Mouse (Mus musculus) CH12.LX (cell line): ENCODE measurements around the gene Ubtd2. TPM values are rescaled to one million over a fixed set of nuclear protein-coding genes. Genes with fewer than 3 reads are reported as not detected.

Source experiments
- DNase-seq: peaks from one replicate; pipeline ENCODE4 v3.0.0-alpha.2; 2013; ENCODE audit errors: extremely low read depth
- H3K27ac ChIP-seq: 2 replicates; pipeline ENCODE4 v1.5.1; 2012; ENCODE audit warnings: low read depth, mild to moderate bottlenecking, control low read depth, moderate library complexity; ENCODE audit not compliant: insufficient read depth
- H3K27me3 ChIP-seq: replicated peaks from 2 replicates; pipeline ENCODE3; 2012; ENCODE audit warnings: inconsistent platforms
- H3K36me3 ChIP-seq, 2 experiments: replicated peaks in 1 of 2; 2 replicates each; pipeline versions ENCODE3 to v1.6.1; 2012; ENCODE audit warnings: inconsistent platforms in 1 of 2, low read length in 1 of 2, mild to moderate bottlenecking in 1 of 2, mixed read lengths in 1 of 2, moderate library complexity in 1 of 2; ENCODE audit not compliant: control insufficient read depth in 1 of 2, insufficient read depth in 1 of 2
- H3K4me1 ChIP-seq, 2 experiments: 2 replicates each; pipeline ENCODE4 v1.6.1; 2012; ENCODE audit warnings: inconsistent platforms in 1 of 2, moderate library complexity in 1 of 2; ENCODE audit not compliant: insufficient read depth in 2 of 2, control insufficient read depth in 1 of 2
- H3K4me2 ChIP-seq: 2 replicates; pipeline ENCODE4 v1.6.1; 2012; ENCODE audit warnings: low read depth, mild to moderate bottlenecking, control low read depth; ENCODE audit not compliant: poor library complexity, insufficient read depth, severe bottlenecking
- H3K4me3 ChIP-seq, 3 experiments: fragments of 150-350 bp in 1 of 3; sonication (generic) in 1 of 3; replicated peaks in 1 of 3; 2 replicates each; pipeline versions ENCODE3 to v1.5.1; 2011 to 2012; ENCODE audit warnings: low read depth in 2 of 3, low read length in 2 of 3, mild to moderate bottlenecking in 2 of 3, moderate library complexity in 2 of 3, control low read depth in 1 of 3, improper control_type of control experiment in 1 of 3, inconsistent platforms in 1 of 3, mixed read lengths in 1 of 3; ENCODE audit not compliant: poor library complexity in 1 of 3
- H3K79me2 ChIP-seq: replicated peaks from 2 replicates; pipeline ENCODE4 v1.6.1; 2012; ENCODE audit warnings: mild to moderate bottlenecking, moderate library complexity; ENCODE audit not compliant: control insufficient read depth, poor library complexity, insufficient read depth, severe bottlenecking; ENCODE audit errors: extremely low read depth
- H3K9ac ChIP-seq: 2 replicates; pipeline ENCODE4 v1.6.1; 2012; ENCODE audit warnings: low read depth, mild to moderate bottlenecking, control low read depth, moderate library complexity; ENCODE audit not compliant: insufficient read depth
- H3K9me3 ChIP-seq: replicated peaks from 2 replicates; pipeline ENCODE3; 2012; ENCODE audit warnings: low read length, inconsistent platforms, mixed read lengths
- BHLHE40 ChIP-seq: IDR thresholded peaks from 2 replicates; pipeline ENCODE4 v1.6.1; 2011; ENCODE audit warnings: mild to moderate bottlenecking, low read depth, low read length, improper control_type of control experiment
- EP300 ChIP-seq: IDR thresholded peaks from 2 replicates; pipeline ENCODE4 v1.6.1; 2011; ENCODE audit warnings: low read length, improper control_type of control experiment
- ETS1 ChIP-seq: conservative IDR thresholded peaks from 2 replicates; pipeline ENCODE4 v1.6.1; 2012; ENCODE audit warnings: low read depth, mild to moderate bottlenecking, inconsistent platforms, low read length, improper control_type of control experiment, moderate library complexity
- IRF4 ChIP-seq: IDR thresholded peaks from 2 replicates; pipeline ENCODE4 v1.6.1; 2014; ENCODE audit warnings: low read depth, mild to moderate bottlenecking, inconsistent platforms, low read length, improper control_type of control experiment
- JUN ChIP-seq: IDR thresholded peaks from 2 replicates; pipeline ENCODE4 v1.6.1; 2011; ENCODE audit warnings: low read depth, mild to moderate bottlenecking, low read length, improper control_type of control experiment, moderate library complexity; ENCODE audit not compliant: insufficient read depth
- MAX ChIP-seq: IDR thresholded peaks from 2 replicates; pipeline ENCODE4 v1.6.1; 2011; ENCODE audit warnings: low read length, improper control_type of control experiment
- POLR2AphosphoS2 ChIP-seq: IDR thresholded peaks from 2 replicates; pipeline ENCODE4 v1.6.1; 2011; ENCODE audit warnings: low read depth, low read length, improper control_type of control experiment
- SIN3A ChIP-seq: IDR thresholded peaks from 2 replicates; pipeline ENCODE4 v1.6.1; 2012; ENCODE audit warnings: low read length, improper control_type of control experiment, inconsistent platforms
- SMC3 ChIP-seq: IDR thresholded peaks from 2 replicates; pipeline ENCODE4 v1.6.1; 2011; ENCODE audit warnings: low read depth, low read length, improper control_type of control experiment
- TBP ChIP-seq: conservative IDR thresholded peaks from 2 replicates; pipeline ENCODE4 v1.6.1; 2011; ENCODE audit warnings: low read depth, low read length, improper control_type of control experiment
- TCF12 ChIP-seq: IDR thresholded peaks from 2 replicates; pipeline ENCODE4 v1.6.1; 2014; ENCODE audit warnings: low read depth, mild to moderate bottlenecking, inconsistent platforms, low read length, improper control_type of control experiment
- UBTF ChIP-seq: IDR thresholded peaks from 2 replicates; pipeline ENCODE4 v1.6.1; 2012; ENCODE audit warnings: low read depth, mild to moderate bottlenecking, inconsistent platforms, low read length, improper control_type of control experiment, moderate library complexity
- USF1 ChIP-seq: IDR thresholded peaks from 2 replicates; pipeline ENCODE4 v1.6.1; 2014; ENCODE audit warnings: low read depth, mild to moderate bottlenecking, inconsistent platforms, low read length, improper control_type of control experiment
- ZKSCAN1 ChIP-seq: IDR thresholded peaks from 2 replicates; pipeline ENCODE4 v1.6.1; 2012; ENCODE audit warnings: low read depth, inconsistent platforms, low read length, improper control_type of control experiment, borderline replicate concordance
- dilution Hi-C: fragments of 300-500 bp; cut with MboI; formaldehyde crosslinking; loops from 2 replicates; pipeline ENCODE4 v1.14.3; 2020; ENCODE audit warnings: low sequenced_read_pairs; ENCODE audit not compliant: extremely low pct_unique_long_range_greater_than_20kb, extremely low pct_ligation_motif_present
- in situ Hi-C: fragments of 300-500 bp; cut with MboI; formaldehyde crosslinking; loops from 3 replicates; pipeline ENCODE4 v1.14.3; 2019; ENCODE audit warnings: low sequenced_read_pairs, low pct_ligation_motif_present, low pct_unique_long_range_greater_than_20kb, mixed read lengths
- polyA plus RNA-seq: library from polyadenylated mRNA; unstranded; fragments of >175 nt; gene quantifications from 2 replicates; pipeline ENCODE4 v1.2.1, GENCODE M21; 2012; ENCODE audit warnings: low read depth; ENCODE audit not compliant: insufficient read length
- total RNA-seq, 2 experiments: library from RNA; depleted of rRNA; stranded (reverse); fragments of 300-350 nt in 1 of 2; fragments of >200 nt in 1 of 2; gene quantifications; 2 replicates each; pipeline ENCODE4 v1.2.3; 2012 to 2014

Ubtd2 gene
- total and polyA plus RNA-seq, 3 experiments, result 10.3 to 18.2 (median 17.8) TPM

- Histone ChIP-seq H3K27me3 (no peaks in the 10 kb centered on the region), H3K9me3 (no peaks in the 10 kb centered on the region), H3K4me1 (peaks cover 25 to 93% of the 10 kb centered on the region in 2 experiments), H3K27ac (no peak overlapping the region)
- in situ Hi-C loops, result no loop called here
- TF ChIP-seq MAX (no peak), POLR2AphosphoS2 (no peak), UBTF (no peak), USF1 (no peak)
- TF ChIP-seq, all 38 proteins: peak for 0
- Histone ChIP-seq H3K36me3 (peaks cover 13 to 64% of the 10 kb centered on the region in 2 experiments), H3K4me2 (no peak overlapping the region), H3K79me2 (no peaks in the 10 kb centered on the region), H3K4me3 (no peak overlapping the region), H3K9ac (no peak overlapping the region)
- dilution Hi-C loops, result no loop called here
- no peak for DNase-seq
These were observed 101.3 kb downstream of the Ubtd2 start for GRCm38 (mm10) chr11:32556333-32556990.

- Histone ChIP-seq H3K9me3 (no peaks in the 10 kb centered on the region), H3K4me2 (no peak overlapping the region), H3K4me3 (no peak overlapping the region), H3K27ac (no peak overlapping the region), H3K27me3 (no peaks in the 10 kb centered on the region), H3K4me1 (peaks cover 34 to 93% of the 10 kb centered on the region in 2 experiments), H3K79me2 (no peaks in the 10 kb centered on the region), H3K36me3 (peaks cover 16 to 55% of the 10 kb centered on the region in 2 experiments), H3K9ac (no peak overlapping the region)
- dilution Hi-C loops (no loop called here), in situ Hi-C loops (no loop called here)
- peak; percentile 68 for DNase-seq
- TF ChIP-seq EP300 (peak; percentile 27; the same call in 1 of the 2 replicates), BHLHE40 (peak; percentile 46), ETS1 (peak; percentile 79), TCF12 (peak; percentile 32; the same call in 1 of the 2 replicates), SIN3A (0 out of 2 replicates have a peak, but pooled peaks have one; percentile 51), IRF4 (peak; percentile 51), UBTF (no peak), TBP (no peak)
These were observed 102.9 kb downstream of the Ubtd2 start for GRCm38 (mm10) chr11:32558026-32558425.

GRCm38 (mm10) chr11:32558677-32559076, 103.5 kb downstream of the Ubtd2 start:
- Histone ChIP-seq H3K9ac (no peak overlapping the region), H3K27me3 (no peaks in the 10 kb centered on the region), H3K36me3 (peaks cover 16 to 54% of the 10 kb centered on the region in 2 experiments), H3K9me3 (no peaks in the 10 kb centered on the region), H3K4me2 (no peak overlapping the region), H3K27ac (no peak overlapping the region), H3K4me3 (no peak overlapping the region), H3K79me2 (no peaks in the 10 kb centered on the region), H3K4me1 (peaks cover 36 to 93% of the 10 kb centered on the region in 2 experiments)
- in situ Hi-C loops, result no loop called here
- no peak for TF ChIP-seq JUN
- TF ChIP-seq ZKSCAN1, result no peak
- no peak for TF ChIP-seq SMC3
- no peak for DNase-seq
- dilution Hi-C loops, result no loop called here
